Mouse (Mus musculus) liver, embryonic 14.5 days (tissue): ENCODE measurements at regions not wholly inside any gene's neighbourhood (a gene's known extent, or its start where the extent isn't known, plus 50 kb on each side); places are given as distances from the start of the nearest gene placed in this dataset.
"Not testable (repeated sequence)": the region's sequence is repeated elsewhere in the genome, so short reads cannot be mapped to it uniquely, and the experiment has no call there.

Experiments used
- ATAC-seq: fragments of 200-750 bp; cut with Nextera tagmentation; 2 replicates; pipeline ENCODE4 v1.8.0; 2017; ENCODE audit warnings: moderate number of reproducible peaks, mild to moderate bottlenecking, moderate library complexity; ENCODE audit not compliant: insufficient read depth
- DNase-seq, 3 experiments: peaks; one replicate each; pipeline ENCODE4 v3.0.0-alpha.2; 2012 to 2013; ENCODE audit warnings: low read depth in 3 of 3, low spot score in 3 of 3
- H3K27ac ChIP-seq: fragments of 300-500 bp; sonication (generic); 2 replicates; pipeline ENCODE4 v1.5.1; 2014; ENCODE audit warnings: moderate library complexity, mild to moderate bottlenecking, control low read depth, inconsistent platforms
- H3K27me3 ChIP-seq: fragments of 300-500 bp; sonication (generic); 2 replicates; pipeline ENCODE4 v1.6.1; 2014; ENCODE audit warnings: mild to moderate bottlenecking, low read length, moderate library complexity; ENCODE audit not compliant: control insufficient read depth, insufficient read depth
- H3K36me3 ChIP-seq: fragments of 300-500 bp; sonication (generic); replicated peaks from 2 replicates; pipeline ENCODE4 v1.6.1; 2014; ENCODE audit warnings: low read depth; ENCODE audit not compliant: control insufficient read depth, insufficient read depth
- H3K4me1 ChIP-seq, 2 experiments: fragments of 200-500 bp in 1 of 2; fragments of 300-500 bp in 1 of 2; sonication (generic) in 1 of 2; replicated peaks; 2 replicates each; pipeline ENCODE4 v1.6.1; 2012 to 2014; ENCODE audit warnings: antibody characterized with exemption in 1 of 2, inconsistent platforms in 1 of 2, low read length in 1 of 2; ENCODE audit not compliant: control insufficient read depth in 2 of 2, insufficient read depth in 2 of 2
- H3K4me2 ChIP-seq: fragments of 300-500 bp; sonication (generic); 2 replicates; pipeline ENCODE4 v1.6.1; 2014; ENCODE audit warnings: low read depth, mild to moderate bottlenecking, control low read depth, moderate library complexity
- H3K4me3 ChIP-seq, 2 experiments: fragments of 200-500 bp in 1 of 2; fragments of 300-500 bp in 1 of 2; sonication (generic) in 1 of 2; 2 replicates each; pipeline ENCODE4 v1.5.1; 2012 to 2014; ENCODE audit warnings: low read depth in 2 of 2, low read length in 2 of 2, mild to moderate bottlenecking in 2 of 2, control low read depth in 1 of 2, inconsistent platforms in 1 of 2, moderate library complexity in 1 of 2; ENCODE audit not compliant: insufficient read depth in 1 of 2
- H3K9ac ChIP-seq: fragments of 300-500 bp; sonication (generic); replicated peaks from 2 replicates; pipeline ENCODE4 v1.6.1; 2014; ENCODE audit warnings: mild to moderate bottlenecking, control low read depth, moderate library complexity
- H3K9me3 ChIP-seq: fragments of 300-500 bp; sonication (generic); 2 replicates; pipeline ENCODE4 v1.6.1; 2016; ENCODE audit warnings: low read length, mixed read lengths; ENCODE audit not compliant: control insufficient read depth
- CTCF ChIP-seq: IDR thresholded peaks from 2 replicates; pipeline ENCODE4 v1.5.1; 2016; ENCODE audit warnings: antibody characterized with exemption, low read depth, control low read depth
- EP300 ChIP-seq: IDR thresholded peaks from 2 replicates; pipeline ENCODE4 v1.6.1; 2016; ENCODE audit warnings: antibody characterized with exemption, low read depth
- WGBS: fragments of 180-500 bp; shearing (Covaris S2); extraction: QIAGEN DNeasy Blood & Tissue Kit; methylation state at CpG from one replicate; pipeline ENCODE4 v1.1.7; 2014; ENCODE audit not compliant: insufficient replicate concordance; 5-methylcytosine and 5-hydroxymethylcytosine counted together

- no peak overlapping the region for H3K4me2 ChIP-seq
These were observed 96.9 kb upstream of the Mpdz start for GRCm38 (mm10) chr4:81539551-81539950.

GRCm38 (mm10) chr4:81536795-81537194, 94.2 kb upstream of the Mpdz start:
- no peaks in the 10 kb centered on the region for H3K36me3 ChIP-seq
- H3K9me3 ChIP-seq = no peaks in the 10 kb centered on the region
- no peaks in the 10 kb centered on the region for H3K4me1 ChIP-seq
- no peaks in the 10 kb centered on the region for H3K27me3 ChIP-seq
- no peak overlapping the region for H3K4me3 ChIP-seq
- H3K4me2 ChIP-seq = no peak overlapping the region
- H3K9ac ChIP-seq = no peak overlapping the region
- no peak overlapping the region for H3K27ac ChIP-seq
- DNase-seq = no peak
- TF ChIP-seq CTCF = no peak
- TF ChIP-seq EP300 = no peak
- no peak for ATAC-seq

More at GRCm38 (mm10) chr4:81539551-81539950, 96.9 kb upstream of the Mpdz start:
- no peak for TF ChIP-seq CTCF
- ATAC-seq (no peak), DNase-seq (no peak)
- no peaks in the 10 kb centered on the region for H3K36me3 ChIP-seq
- WGBS = 69% methylated on average over 3 of the region's 3 CpGs
- no peak overlapping the region for H3K9ac ChIP-seq
- H3K4me1 ChIP-seq = no peaks in the 10 kb centered on the region
- no peak overlapping the region for H3K4me3 ChIP-seq
- H3K9me3 ChIP-seq = no peaks in the 10 kb centered on the region
- no peak overlapping the region for H3K27ac ChIP-seq
- no peaks in the 10 kb centered on the region for H3K27me3 ChIP-seq

- no peak for ATAC-seq
- 70% methylated on average over 2 of the region's 2 CpGs for WGBS
- Histone ChIP-seq H3K9me3 (no peaks in the 10 kb centered on the region), H3K4me2 (no peak overlapping the region), H3K36me3 (no peaks in the 10 kb centered on the region), H3K4me1 (no peaks in the 10 kb centered on the region), H3K27me3 (no peaks in the 10 kb centered on the region), H3K9ac (no peak overlapping the region), H3K27ac (no peak overlapping the region), H3K4me3 (no peak overlapping the region)
- DNase-seq = no peak
- TF ChIP-seq CTCF (no peak), EP300 (no peak)
These were observed 87.9 kb upstream of the Mpdz start for GRCm38 (mm10) chr4:81530546-81530945.

- not testable (repeated sequence) for H3K27ac ChIP-seq, H3K4me3 ChIP-seq, DNase-seq, H3K27me3 ChIP-seq, H3K9me3 ChIP-seq, H3K9ac ChIP-seq, H3K4me1 ChIP-seq, H3K4me2 ChIP-seq, H3K36me3 ChIP-seq, ATAC-seq
- 44% methylated on average over 2 of the region's 2 CpGs for WGBS
These were observed 76.5 kb upstream of the Mpdz start for GRCm38 (mm10) chr4:81519151-81519550.

GRCm38 (mm10) chr4:81514547-81514946, 71.9 kb upstream of the Mpdz start:
- no peaks in the 10 kb centered on the region for H3K9me3 ChIP-seq
- DNase-seq (peak; percentile 7 to 24 (median 9)), ATAC-seq (peak; percentile 43; the same call in 1 of the 2 replicates)
- H3K27ac ChIP-seq = no peak overlapping the region
- H3K4me3 ChIP-seq = no peak overlapping the region
- no peak for TF ChIP-seq CTCF
- no peak for TF ChIP-seq EP300
- 58% methylated on average over 4 of the region's 4 CpGs for WGBS
- H3K36me3 ChIP-seq = no peaks in the 10 kb centered on the region
- H3K27me3 ChIP-seq = no peaks in the 10 kb centered on the region
- no peak overlapping the region for H3K4me2 ChIP-seq
- H3K4me1 ChIP-seq = no peaks in the 10 kb centered on the region
- H3K9ac ChIP-seq = no peak overlapping the region

GRCm38 (mm10) chr4:81512396-81512795, 69.8 kb upstream of the Mpdz start:
- Histone ChIP-seq H3K9me3 (no peaks in the 10 kb centered on the region), H3K27ac (no peak overlapping the region), H3K4me2 (no peak overlapping the region), H3K9ac (no peak overlapping the region), H3K36me3 (no peaks in the 10 kb centered on the region), H3K4me1 (no peaks in the 10 kb centered on the region), H3K27me3 (no peaks in the 10 kb centered on the region), H3K4me3 (no peak overlapping the region)
- ATAC-seq = no peak
- DNase-seq = no peak
- 63% methylated on average over 3 of the region's 3 CpGs for WGBS
- no peak for TF ChIP-seq EP300
- TF ChIP-seq CTCF = no peak
